Mouse (Mus musculus) midbrain, postnatal 0 days (tissue): ENCODE data around the gene Gramd2. TPM values are rescaled to one million over a fixed set of nuclear protein-coding genes. Genes with fewer than 3 reads are reported as not detected.
A peak's percentile ranks its signal among the peaks of the same experiment; 100 is the strongest.

Experiments
- ATAC-seq: fragments of 200-750 bp; cut with Nextera tagmentation; 2 replicates; pipeline ENCODE4 v1.8.0; 2017; ENCODE audit warnings: moderate number of reproducible peaks, mild to moderate bottlenecking, moderate TSS enrichment, moderate library complexity; ENCODE audit not compliant: low FRiP score
- DNase-seq: peaks from one replicate; pipeline ENCODE4 v3.0.0-alpha.2; 2015; ENCODE audit warnings: low spot score
- H3K27ac ChIP-seq: fragments of 300-500 bp; sonication (generic); 2 replicates; pipeline ENCODE4 v1.5.1; 2014; ENCODE audit warnings: low read depth, mild to moderate bottlenecking, low read length, mixed read lengths
- H3K27me3 ChIP-seq: fragments of 300-500 bp; sonication (generic); 2 replicates; pipeline ENCODE4 v1.6.1; 2014; ENCODE audit warnings: low read length, control low read depth, mixed read lengths; ENCODE audit not compliant: insufficient read depth
- H3K36me3 ChIP-seq: fragments of 300-500 bp; sonication (generic); 2 replicates; pipeline ENCODE4 v1.6.1; 2014; ENCODE audit warnings: low read length, control low read depth, mixed read lengths; ENCODE audit not compliant: insufficient read depth
- H3K4me1 ChIP-seq: fragments of 300-500 bp; sonication (generic); 2 replicates; pipeline ENCODE4 v1.6.1; 2014; ENCODE audit warnings: mild to moderate bottlenecking, control low read depth, antibody characterized with exemption, low read length, mixed read lengths; ENCODE audit not compliant: insufficient read depth
- H3K4me2 ChIP-seq: fragments of 300-500 bp; sonication (generic); 2 replicates; pipeline ENCODE4 v1.6.1; 2014; ENCODE audit warnings: low read depth, mild to moderate bottlenecking, low read length, mixed read lengths; ENCODE audit not compliant: poor library complexity, severe bottlenecking
- H3K4me3 ChIP-seq: fragments of 300-500 bp; sonication (generic); 2 replicates; pipeline ENCODE4 v1.5.1; 2014; ENCODE audit warnings: low read depth, mild to moderate bottlenecking, low read length, moderate library complexity
- H3K9ac ChIP-seq: fragments of 300-500 bp; sonication (generic); replicated peaks from 2 replicates; pipeline ENCODE4 v1.6.1; 2014; ENCODE audit warnings: mild to moderate bottlenecking, low read length, moderate library complexity, mixed read lengths; ENCODE audit not compliant: poor library complexity, severe bottlenecking
- H3K9me3 ChIP-seq: fragments of 300-500 bp; sonication (generic); 2 replicates; pipeline ENCODE4 v1.6.1; 2016; ENCODE audit warnings: low read length, control low read depth
- CTCF ChIP-seq: IDR thresholded peaks from 2 replicates; pipeline ENCODE4 v1.5.1; 2016; ENCODE audit warnings: antibody characterized with exemption, mild to moderate bottlenecking
- WGBS: fragments of 180-500 bp; shearing (Covaris S2); extraction: QIAGEN DNeasy Blood & Tissue Kit; methylation state at CpG from one replicate; pipeline ENCODE4 v1.1.7; 2014; 5-methylcytosine and 5-hydroxymethylcytosine counted together
- polyA plus RNA-seq: library from polyadenylated mRNA; unstranded; fragments of >200 nt; fragmentation: Nextera tagmentation; extraction: Ambion mirVana; gene quantifications from 2 replicates; pipeline ENCODE4 v1.2.1, GENCODE M21; 2015
- total RNA-seq: library from RNA; depleted of rRNA; stranded (reverse); fragments of >200 nt; gene quantifications from 2 replicates; pipeline ENCODE4 v1.2.3, GENCODE M21; 2014

The Gramd2 gene
- total and polyA plus RNA-seq, 2 experiments from 2014 or later = 5.2 to 12.1 TPM

DNA sequence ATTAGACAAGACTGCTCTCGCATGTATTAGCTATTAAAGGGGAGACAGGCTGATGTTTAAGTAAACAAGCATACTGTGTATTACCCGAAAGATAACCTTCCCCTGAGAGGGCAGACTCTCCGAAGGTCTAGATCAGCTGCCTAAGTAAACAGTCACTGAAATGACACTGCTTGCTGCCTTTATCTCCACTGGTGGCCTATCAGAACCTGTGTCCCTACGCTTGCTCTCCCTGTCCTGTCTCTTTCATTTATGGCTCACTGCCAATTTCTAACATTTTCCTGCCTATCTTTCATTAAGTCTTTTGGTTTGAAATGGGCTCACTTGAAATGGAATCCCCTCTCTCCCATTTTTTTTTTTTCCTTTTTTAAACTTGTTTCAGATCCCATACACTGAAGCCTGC is 55.5 kb downstream of the Gramd2 start:
- TF ChIP-seq CTCF = no peak

DNA sequence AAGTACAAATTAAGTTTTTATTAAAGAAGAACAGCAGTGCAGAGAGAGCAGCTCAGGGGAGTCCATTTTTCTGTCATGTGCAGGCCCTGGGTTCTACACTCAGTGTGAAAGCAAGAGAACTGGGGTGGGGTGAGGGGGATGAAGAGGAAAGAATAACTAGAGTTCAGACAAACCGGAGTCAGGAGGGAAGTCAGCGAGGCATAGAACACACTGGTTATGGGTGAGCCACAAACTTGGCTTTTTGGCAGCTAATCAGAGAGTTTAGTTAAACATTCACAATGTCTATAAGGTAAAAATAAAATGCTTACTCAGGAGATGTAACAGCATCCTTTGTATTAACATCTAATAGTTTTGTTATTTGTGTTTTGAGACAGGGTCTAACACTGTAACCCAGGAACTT is 60.6 kb downstream of the Gramd2 start:
- ATAC-seq (no peak), DNase-seq (no peak)
- TF ChIP-seq CTCF = no peak
- no peaks in the 10 kb centered on the region for H3K9me3 ChIP-seq
- H3K9ac ChIP-seq = no peak overlapping the region
- no peak overlapping the region for H3K27ac ChIP-seq
- no peaks in the 10 kb centered on the region for H3K36me3 ChIP-seq
- H3K4me3 ChIP-seq = no peak overlapping the region
- no peaks in the 10 kb centered on the region for H3K27me3 ChIP-seq
- H3K4me1 ChIP-seq = no peaks in the 10 kb centered on the region
- WGBS = 93% methylated on average over 2 of the region's 2 CpGs
- no peak overlapping the region for H3K4me2 ChIP-seq

More for the DNA sequence above, 55.5 kb downstream of the Gramd2 start:
- Histone ChIP-seq H3K4me1 (no peaks in the 10 kb centered on the region), H3K4me3 (no peak overlapping the region), H3K27me3 (no peaks in the 10 kb centered on the region), H3K9ac (no peak overlapping the region), H3K4me2 (no peak overlapping the region), H3K9me3 (no peaks in the 10 kb centered on the region), H3K36me3 (no peaks in the 10 kb centered on the region), H3K27ac (no peak overlapping the region)
- WGBS = 76% methylated on average over 4 of the region's 4 CpGs
- no peak for DNase-seq
- no peak for ATAC-seq

- Histone ChIP-seq H3K9me3 (no peaks in the 10 kb centered on the region), H3K36me3 (no peaks in the 10 kb centered on the region), H3K4me2 (no peak overlapping the region), H3K4me3 (no peak overlapping the region), H3K27ac (no peak overlapping the region), H3K4me1 (no peaks in the 10 kb centered on the region), H3K27me3 (no peaks in the 10 kb centered on the region), H3K9ac (no peak overlapping the region)
- DNase-seq = no peak
- no peak for TF ChIP-seq CTCF
- 95% methylated on average over 3 of the region's 3 CpGs for WGBS
- no peak for ATAC-seq
These were observed 64.0 kb downstream of the Gramd2 start for GRCm38 (mm10) chr9:59743903-59744302.

DNA sequence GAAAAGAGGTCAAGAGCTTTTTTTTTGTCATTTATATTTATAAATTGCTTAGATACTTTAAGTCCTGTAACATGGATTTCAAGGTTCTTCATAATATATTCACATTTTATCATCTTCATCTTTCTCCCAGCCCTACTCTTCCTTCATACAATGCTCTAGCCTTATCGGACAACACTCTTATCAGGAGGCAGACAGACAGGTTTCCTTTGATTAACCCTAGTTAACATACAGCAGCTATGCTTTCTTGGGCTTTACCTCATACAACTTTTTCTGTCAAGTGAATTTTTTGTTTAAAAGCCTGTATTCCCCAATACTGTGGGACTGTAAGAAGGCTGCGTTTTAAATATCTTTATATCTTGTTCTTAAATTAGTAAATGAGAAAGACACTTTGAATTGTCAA is 68.4 kb downstream of the Gramd2 start:
- Histone ChIP-seq H3K9me3 (no peaks in the 10 kb centered on the region), H3K27ac (no peak overlapping the region), H3K4me3 (no peak overlapping the region), H3K36me3 (no peaks in the 10 kb centered on the region), H3K4me1 (no peaks in the 10 kb centered on the region), H3K4me2 (no peak overlapping the region), H3K27me3 (no peaks in the 10 kb centered on the region), H3K9ac (no peak overlapping the region)
- 95% methylated on average over 2 of the region's 2 CpGs for WGBS
- ATAC-seq (no peak), DNase-seq (no peak)
- no peak for TF ChIP-seq CTCF

- Histone ChIP-seq H3K9ac (no peak overlapping the region), H3K27ac (no peak overlapping the region), H3K27me3 (no peaks in the 10 kb centered on the region), H3K4me3 (no peak overlapping the region), H3K4me1 (no peaks in the 10 kb centered on the region), H3K4me2 (no peak overlapping the region), H3K36me3 (no peaks in the 10 kb centered on the region), H3K9me3 (no peaks in the 10 kb centered on the region)
- ATAC-seq (no peak), DNase-seq (no peak)
- WGBS = 86% methylated on average over 11 of the region's 11 CpGs
- TF ChIP-seq CTCF = no peak
These were observed 69.0 kb downstream of the Gramd2 start for GRCm38 (mm10) chr9:59748969-59749368.

GRCm38 (mm10) chr9:59749581-59750265 is 69.8 kb downstream of the Gramd2 start:
- Histone ChIP-seq H3K4me3 (peak overlapping the region; percentile 55), H3K4me2 (peak overlapping the region; percentile 63), H3K27ac (peak overlapping the region; percentile 90), H3K36me3 (no peaks in the 10 kb centered on the region), H3K4me1 (no peaks in the 10 kb centered on the region), H3K9ac (peak overlapping the region; percentile 71), H3K27me3 (no peaks in the 10 kb centered on the region), H3K9me3 (no peaks in the 10 kb centered on the region)
- 34% methylated on average over 12 of the region's 12 CpGs for WGBS
- DNase-seq = no peak
- no peak for ATAC-seq
- TF ChIP-seq CTCF = no peak
